Mouse (Mus musculus): ENCODE results near the gene Mc1r. TPM values are rescaled to one million over a fixed set of nuclear protein-coding genes. Genes with fewer than 3 reads are reported as not detected.
"Not testable (repeated sequence)": the region's sequence is repeated elsewhere in the genome, so short reads cannot be mapped to it uniquely, and the experiment has no call there.

Mc1r gene
- total and polyA plus RNA-seq, 3 experiments = 0.02 to 0.27 TPM; not detected in 1

DNA sequence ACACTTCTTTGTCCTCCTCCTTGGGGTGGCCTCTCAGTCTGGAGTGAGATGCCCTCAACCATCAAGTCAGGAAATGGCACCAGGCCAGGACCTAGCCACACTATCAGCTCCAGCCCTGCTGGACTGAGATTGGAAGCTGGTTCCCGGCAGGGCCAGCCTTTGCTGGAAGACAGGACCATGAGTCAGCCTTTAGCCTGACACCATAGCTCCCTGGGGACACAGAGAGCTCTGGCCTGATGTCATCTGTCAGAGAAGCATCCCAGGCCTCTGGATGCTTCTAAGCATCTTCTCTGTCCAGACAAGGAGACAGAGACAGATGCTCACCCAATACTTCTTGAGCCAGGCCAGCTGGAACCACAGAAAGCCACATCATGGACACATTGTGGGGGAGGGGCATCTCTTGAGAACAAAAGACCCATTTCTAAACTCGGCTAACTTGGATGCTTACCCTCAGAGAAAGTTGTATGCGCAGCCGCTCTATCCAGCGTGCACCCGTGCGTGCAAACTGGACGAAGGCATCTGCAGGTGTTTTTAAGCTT lies 3.2 kb downstream of the Mc1r start:
- no peak overlapping the region; the same call in 1 of the 2 replicates for H3K4me3 ChIP-seq (ENCODE audit: low read depth, low read length)
- no peak for TF ChIP-seq GATA1 (IDR thresholded peaks at IDR 0.05; ENCODE audit: borderline replicate concordance, low read length)
- TF ChIP-seq POLR2AphosphoS5 (IDR thresholded peaks at IDR 0.05; ENCODE audit: insufficient replicate concordance, low read depth, low read length) = no peak
- no peak for TF ChIP-seq GATA2 (IDR thresholded peaks at IDR 0.05; ENCODE audit: borderline replicate concordance, low read depth, low read length)
- no peak for TF ChIP-seq TAL1 (conservative IDR thresholded peaks at IDR 0.05; ENCODE audit: low read depth, low read length)
- TF ChIP-seq CTCF (IDR thresholded peaks at IDR 0.05; ENCODE audit: low read depth, low read length) = no peak
- H3K9me3 ChIP-seq (replicated peaks) = no peaks in the 10 kb centered on the region
- peak; percentile 15 for DNase-seq (ENCODE audit: low spot score)
- no peak for ATAC-seq (ENCODE audit: extremely low read depth, insufficient number of reproducible peaks, low FRiP score, poor library complexity, severe bottlenecking)
- no peaks in the 10 kb centered on the region for H3K36me3 ChIP-seq (replicated peaks)
- peaks cover 78% of the 10 kb centered on the region for H3K4me1 ChIP-seq (ENCODE audit: insufficient read depth, low read depth, low read length)
- peaks cover 62% of the 10 kb centered on the region for H3K27me3 ChIP-seq (ENCODE audit: insufficient read depth, low read length)

DNA sequence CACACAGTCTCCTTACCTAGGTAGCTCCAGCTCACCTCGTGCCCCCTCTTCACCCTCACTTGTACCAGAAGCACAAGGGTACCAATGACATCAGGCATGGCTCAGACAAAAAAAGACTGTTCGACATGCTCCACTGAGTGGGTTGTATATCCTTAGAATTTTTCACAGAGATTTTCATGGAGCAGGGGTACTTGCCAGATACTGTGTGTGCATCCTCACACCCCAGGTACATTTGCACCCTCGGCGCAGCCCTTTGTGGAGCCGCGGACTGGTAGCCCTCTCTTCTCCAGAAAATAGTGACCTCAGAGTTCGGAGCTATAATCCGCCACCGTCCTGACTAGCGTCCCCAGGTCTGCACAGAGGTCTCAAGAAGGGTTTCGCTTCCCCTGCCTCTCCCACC lies 3.9 kb downstream of the Mc1r start:
- Histone ChIP-seq H3K4me1 (ENCODE audit: insufficient read depth, low read depth, low read length) (peaks cover 77% of the 10 kb centered on the region), H3K36me3 (replicated peaks) (no peaks in the 10 kb centered on the region)

DNA sequence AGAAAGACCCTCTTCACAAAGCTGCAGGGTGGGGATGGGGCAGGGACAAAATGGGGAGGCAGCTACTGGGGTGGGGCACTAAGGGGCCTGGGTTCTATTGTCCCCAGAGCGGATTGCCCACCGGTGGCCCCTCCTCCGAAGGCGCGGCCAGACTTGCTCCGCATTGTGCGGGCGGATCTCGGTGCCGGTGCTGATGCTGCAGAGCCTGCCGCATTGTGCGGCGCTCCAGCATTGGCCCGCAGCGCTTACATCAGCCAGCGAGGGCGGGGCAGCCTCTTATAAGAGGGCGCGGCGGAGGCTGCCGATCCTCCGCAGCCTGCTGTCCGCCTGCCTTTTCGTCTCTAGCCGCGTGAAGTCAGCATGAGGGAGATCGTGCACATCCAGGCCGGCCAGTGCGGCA lies 4.3 kb downstream of the Mc1r start, which contains the start of gene Tubb3:
TSS of gene Tubb3 (plus strand) at position 179 of the 400 bp plus-strand sequence.
- DNase-seq (ENCODE audit: low spot score) = peak; percentile 2
- peak within 1 kb of the TSS; percentile 62; the same call in 1 of the 2 replicates for H3K4me3 ChIP-seq (ENCODE audit: low read depth, low read length)
- TF ChIP-seq POLR2AphosphoS5 (IDR thresholded peaks at IDR 0.05; ENCODE audit: insufficient replicate concordance, low read depth, low read length) = no peak
- H3K4me1 ChIP-seq (ENCODE audit: insufficient read depth, low read depth, low read length) = peaks cover 73% of the 10 kb centered on the region
- H3K9me3 ChIP-seq (replicated peaks) = no peaks in the 10 kb centered on the region
- ATAC-seq (ENCODE audit: extremely low read depth, insufficient number of reproducible peaks, low FRiP score, poor library complexity, severe bottlenecking) = 0 out of 2 replicates have a peak, but pooled peaks have one; percentile 18
- H3K36me3 ChIP-seq (replicated peaks) = no peaks in the 10 kb centered on the region
- peaks cover 62% of the 10 kb centered on the region for H3K27me3 ChIP-seq (ENCODE audit: insufficient read depth, low read length)

More for the DNA sequence above, 3.9 kb downstream of the Mc1r start:
- H3K27me3 ChIP-seq (ENCODE audit: insufficient read depth, low read length) = peaks cover 62% of the 10 kb centered on the region
- no peak for TF ChIP-seq POLR2AphosphoS5 (IDR thresholded peaks at IDR 0.05; ENCODE audit: insufficient replicate concordance, low read depth, low read length)
- TF ChIP-seq CTCF (IDR thresholded peaks at IDR 0.05; ENCODE audit: low read depth, low read length) = no peak
- no peak for TF ChIP-seq GATA2 (IDR thresholded peaks at IDR 0.05; ENCODE audit: borderline replicate concordance, low read depth, low read length)
- TF ChIP-seq GATA1 (IDR thresholded peaks at IDR 0.05; ENCODE audit: borderline replicate concordance, low read length) = no peak
- TF ChIP-seq TAL1 (conservative IDR thresholded peaks at IDR 0.05; ENCODE audit: low read depth, low read length) = no peak
- DNase-seq (ENCODE audit: low spot score) (peak; percentile 0), ATAC-seq (ENCODE audit: extremely low read depth, insufficient number of reproducible peaks, low FRiP score, poor library complexity, severe bottlenecking) (no peak)
- no peaks in the 10 kb centered on the region for H3K9me3 ChIP-seq (replicated peaks)
- no peak overlapping the region; the same call in 1 of the 2 replicates for H3K4me3 ChIP-seq (ENCODE audit: low read depth, low read length)

DNA sequence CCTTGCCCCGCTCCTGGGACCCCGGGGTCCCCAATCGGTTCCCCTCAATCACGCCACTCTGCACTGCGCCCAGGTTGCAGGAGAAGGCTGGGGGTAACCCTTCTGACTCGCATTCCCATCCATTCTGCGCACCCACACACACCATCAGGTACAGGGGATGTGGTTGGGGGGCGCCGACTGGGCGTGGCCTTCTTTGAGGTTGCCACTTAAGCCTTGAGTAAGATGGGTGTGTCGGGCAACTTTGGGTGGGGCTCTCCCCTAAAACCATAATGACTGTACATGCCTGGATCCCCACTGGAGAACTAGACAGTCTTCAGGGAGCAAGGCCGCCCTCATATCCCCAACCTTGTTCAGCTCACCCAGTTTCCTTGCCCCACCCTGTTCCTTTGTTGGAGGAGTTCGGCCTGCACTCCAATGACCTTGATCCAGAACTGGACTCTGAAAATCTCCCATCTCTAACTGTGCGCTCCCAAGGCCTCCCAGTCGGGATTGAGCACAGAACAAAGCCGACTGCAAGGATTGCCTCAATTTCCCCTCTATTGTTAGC lies 4.9 kb downstream of the Mc1r start:
- no peaks in the 10 kb centered on the region for H3K36me3 ChIP-seq (replicated peaks)
- ATAC-seq (ENCODE audit: extremely low read depth, insufficient number of reproducible peaks, low FRiP score, poor library complexity, severe bottlenecking) = no peak
- H3K27me3 ChIP-seq (ENCODE audit: insufficient read depth, low read length) = peaks cover 62% of the 10 kb centered on the region
- peak overlapping the region; percentile 62; the same call in 1 of the 2 replicates for H3K4me3 ChIP-seq (ENCODE audit: low read depth, low read length)
- H3K9me3 ChIP-seq (replicated peaks) = no peaks in the 10 kb centered on the region
- TF ChIP-seq GATA2 (IDR thresholded peaks at IDR 0.05; ENCODE audit: borderline replicate concordance, low read depth, low read length) = no peak
- TF ChIP-seq TAL1 (conservative IDR thresholded peaks at IDR 0.05; ENCODE audit: low read depth, low read length) = no peak
- no peak for TF ChIP-seq GATA1 (IDR thresholded peaks at IDR 0.05; ENCODE audit: borderline replicate concordance, low read length)
- TF ChIP-seq POLR2AphosphoS5 (IDR thresholded peaks at IDR 0.05; ENCODE audit: insufficient replicate concordance, low read depth, low read length) = no peak
- no peak for TF ChIP-seq CTCF (IDR thresholded peaks at IDR 0.05; ENCODE audit: low read depth, low read length)
- peak; percentile 0 for DNase-seq (ENCODE audit: low spot score)
- H3K4me1 ChIP-seq (ENCODE audit: insufficient read depth, low read depth, low read length) = peaks cover 72% of the 10 kb centered on the region

DNA sequence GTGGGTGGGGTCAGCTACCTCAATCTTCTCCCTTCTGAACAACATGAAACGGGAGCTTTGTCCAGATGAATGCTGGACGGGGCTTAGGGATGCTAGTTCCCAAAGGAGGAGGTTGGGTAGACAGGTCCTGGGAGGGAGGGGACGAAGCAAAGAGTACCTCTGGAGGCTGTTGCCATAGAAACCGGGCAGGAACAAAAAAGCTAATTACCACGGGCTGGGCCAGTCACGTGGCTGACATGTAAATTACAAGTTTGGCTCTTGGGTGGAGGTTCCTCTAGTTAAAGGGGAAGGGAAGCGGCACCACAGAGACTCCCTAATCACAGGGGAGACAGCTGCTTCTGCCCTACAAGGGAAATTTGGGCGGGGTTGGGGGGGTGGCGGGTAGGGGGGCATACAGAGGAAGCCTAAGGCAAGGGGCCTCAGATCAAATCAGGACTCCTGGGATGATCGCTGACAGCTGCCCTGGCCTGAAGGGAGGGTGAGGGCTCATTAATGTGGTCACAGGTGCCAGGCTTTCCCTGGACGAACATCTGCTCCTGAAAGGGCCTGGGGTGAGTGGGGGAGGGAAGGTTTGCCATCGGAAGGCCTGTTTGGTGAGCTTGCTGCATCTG lies 5.8 kb downstream of the Mc1r start:
- no peaks in the 10 kb centered on the region for H3K36me3 ChIP-seq (replicated peaks)
- TF ChIP-seq GATA2 (IDR thresholded peaks at IDR 0.05; ENCODE audit: borderline replicate concordance, low read depth, low read length) = no peak
- no peak for TF ChIP-seq GATA1 (IDR thresholded peaks at IDR 0.05; ENCODE audit: borderline replicate concordance, low read length)
- TF ChIP-seq POLR2AphosphoS5 (IDR thresholded peaks at IDR 0.05; ENCODE audit: insufficient replicate concordance, low read depth, low read length) = no peak
- TF ChIP-seq CTCF (IDR thresholded peaks at IDR 0.05; ENCODE audit: low read depth, low read length) = no peak
- TF ChIP-seq TAL1 (conservative IDR thresholded peaks at IDR 0.05; ENCODE audit: low read depth, low read length) = no peak
- DNase-seq (ENCODE audit: low spot score) (peak; percentile 7), ATAC-seq (ENCODE audit: extremely low read depth, insufficient number of reproducible peaks, low FRiP score, poor library complexity, severe bottlenecking) (no peak)
- H3K4me3 ChIP-seq (ENCODE audit: low read depth, low read length) = no peak overlapping the region
- H3K27me3 ChIP-seq (ENCODE audit: insufficient read depth, low read length) = peaks cover 59% of the 10 kb centered on the region
- no peaks in the 10 kb centered on the region for H3K9me3 ChIP-seq (replicated peaks)
- H3K4me1 ChIP-seq (ENCODE audit: insufficient read depth, low read depth, low read length) = peaks cover 71% of the 10 kb centered on the region

DNA sequence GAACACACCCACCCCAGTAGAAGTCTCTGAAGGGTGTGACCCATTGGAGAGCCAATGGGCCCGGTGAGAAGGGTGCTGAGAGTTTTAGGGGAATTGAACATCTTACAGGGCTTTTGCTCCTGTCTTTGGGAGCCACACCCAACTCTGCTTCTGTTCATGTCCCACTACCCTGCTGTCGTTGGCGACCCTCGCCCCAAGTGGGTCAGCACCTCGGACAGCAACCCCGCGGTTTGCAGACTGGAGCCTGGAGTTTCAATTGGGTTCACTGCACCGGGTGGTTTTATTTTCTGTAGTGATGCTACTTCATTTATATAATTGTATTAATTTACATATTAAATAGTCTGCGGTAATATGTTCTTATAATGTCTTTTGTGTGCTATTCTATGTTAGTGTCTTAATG lies 7.3 kb downstream of the Mc1r start:
- Histone ChIP-seq H3K4me1 (ENCODE audit: insufficient read depth, low read depth, low read length) (peaks cover 56% of the 10 kb centered on the region), H3K9me3 (replicated peaks) (no peaks in the 10 kb centered on the region), H3K27me3 (ENCODE audit: insufficient read depth, low read length) (peaks cover 46% of the 10 kb centered on the region), H3K36me3 (replicated peaks) (no peaks in the 10 kb centered on the region), H3K4me3 (ENCODE audit: low read depth, low read length) (no peak overlapping the region)
- DNase-seq (ENCODE audit: low spot score) (peak; percentile 7), ATAC-seq (ENCODE audit: extremely low read depth, insufficient number of reproducible peaks, low FRiP score, poor library complexity, severe bottlenecking) (no peak)
- no peak for TF ChIP-seq GATA1 (IDR thresholded peaks at IDR 0.05; ENCODE audit: borderline replicate concordance, low read length)
- no peak for TF ChIP-seq POLR2AphosphoS5 (IDR thresholded peaks at IDR 0.05; ENCODE audit: insufficient replicate concordance, low read depth, low read length)
- TF ChIP-seq GATA2 (IDR thresholded peaks at IDR 0.05; ENCODE audit: borderline replicate concordance, low read depth, low read length) = no peak
- no peak for TF ChIP-seq TAL1 (conservative IDR thresholded peaks at IDR 0.05; ENCODE audit: low read depth, low read length)

DNA sequence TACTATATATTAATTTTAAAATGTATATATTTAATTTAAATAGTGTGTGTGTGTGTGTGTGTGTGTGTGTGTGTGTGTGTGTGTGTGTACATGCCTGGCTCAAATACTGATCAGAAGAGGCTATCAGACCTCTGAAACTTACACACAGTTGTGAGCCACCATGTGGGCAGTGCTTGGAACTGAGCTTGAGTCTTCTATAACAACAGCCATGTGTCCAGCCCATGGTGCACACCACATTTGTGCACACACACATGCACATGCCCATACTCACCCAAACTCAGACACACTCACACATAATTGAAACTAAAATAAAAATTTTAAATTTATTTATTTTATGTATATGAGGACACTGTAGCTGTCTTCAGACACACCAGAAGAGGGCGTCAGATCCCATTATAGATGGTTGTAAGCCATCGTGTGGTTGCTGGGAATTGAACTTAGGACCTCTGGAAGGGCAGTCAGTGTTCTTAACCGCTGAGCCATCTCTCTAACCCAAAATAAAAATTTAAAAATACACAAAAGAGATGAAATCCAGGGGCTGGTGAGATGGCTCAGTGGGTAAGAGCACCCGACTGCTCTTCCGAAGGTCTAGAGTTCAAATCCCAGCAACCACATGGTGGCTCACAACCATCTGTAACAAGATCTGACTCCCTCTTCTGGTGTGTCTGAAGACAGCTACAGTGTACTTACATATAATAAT lies 8.2 kb downstream of the Mc1r start:
- peaks cover 47% of the 10 kb centered on the region for H3K4me1 ChIP-seq (ENCODE audit: insufficient read depth, low read depth, low read length)
- not testable (repeated sequence) for H3K9me3 ChIP-seq (replicated peaks); DNase-seq (ENCODE audit: low spot score); H3K36me3 ChIP-seq (replicated peaks); H3K4me3 ChIP-seq (ENCODE audit: low read depth, low read length); ATAC-seq (ENCODE audit: extremely low read depth, insufficient number of reproducible peaks, low FRiP score, poor library complexity, severe bottlenecking)
- H3K27me3 ChIP-seq (ENCODE audit: insufficient read depth, low read length) = peaks cover 37% of the 10 kb centered on the region
